Mouse (Mus musculus) heart, embryonic 16.5 days (tissue): ENCODE measurements around the gene Rasd1. TPM values are rescaled to one million over a fixed set of nuclear protein-coding genes. Genes with fewer than 3 reads are reported as not detected.

ENCODE experiments used
- ATAC-seq: fragments of 200-750 bp; cut with Nextera tagmentation; replicated peaks from 2 replicates; pipeline ENCODE4 v1.8.0; 2017; ENCODE audit warnings: moderate number of reproducible peaks; ENCODE audit not compliant: insufficient read depth, low FRiP score; ENCODE audit errors: extremely low read depth
- H3K27ac ChIP-seq: fragments of 300-500 bp; sonication (generic); 2 replicates; pipeline ENCODE4 v1.5.1; 2014; ENCODE audit warnings: mild to moderate bottlenecking, low read length, control low read depth, moderate library complexity
- H3K27me3 ChIP-seq: fragments of 300-500 bp; sonication (generic); 2 replicates; pipeline ENCODE4 v1.6.1; 2014; ENCODE audit warnings: low read length, mixed read lengths; ENCODE audit not compliant: control insufficient read depth, insufficient read depth
- H3K36me3 ChIP-seq: fragments of 300-500 bp; sonication (generic); 2 replicates; pipeline ENCODE4 v1.6.1; 2014; ENCODE audit not compliant: control insufficient read depth, insufficient read depth
- H3K4me1 ChIP-seq: fragments of 300-500 bp; sonication (generic); 2 replicates; pipeline ENCODE4 v1.6.1; 2014; ENCODE audit warnings: low read length, mixed read lengths; ENCODE audit not compliant: control insufficient read depth, insufficient read depth
- H3K4me2 ChIP-seq: fragments of 300-500 bp; sonication (generic); 2 replicates; pipeline ENCODE4 v1.6.1; 2014; ENCODE audit warnings: low read depth, mild to moderate bottlenecking, control low read depth, low read length
- H3K4me3 ChIP-seq: fragments of 300-500 bp; sonication (generic); 2 replicates; pipeline ENCODE4 v1.5.1; 2014; ENCODE audit warnings: mild to moderate bottlenecking, control low read depth, low read length
- H3K9ac ChIP-seq: fragments of 300-500 bp; sonication (generic); 2 replicates; pipeline ENCODE4 v1.6.1; 2014; ENCODE audit warnings: low read length, control low read depth
- H3K9me3 ChIP-seq: fragments of 300-500 bp; sonication (generic); replicated peaks from 2 replicates; pipeline ENCODE4 v1.6.1; 2016; ENCODE audit warnings: low read length; ENCODE audit not compliant: control insufficient read depth
- WGBS: fragments of 180-500 bp; shearing (Covaris S2); extraction: QIAGEN DNeasy Blood & Tissue Kit; methylation state at CpG from one replicate; pipeline ENCODE4 v1.1.7; 2014; 5-methylcytosine and 5-hydroxymethylcytosine counted together
- polyA plus RNA-seq: library from polyadenylated mRNA; unstranded; fragments of >200 nt; fragmentation: Nextera tagmentation; extraction: Ambion mirVana; gene quantifications from 2 replicates; pipeline ENCODE4 v1.2.1, GENCODE M21; 2015

Rasd1 gene
- polyA plus RNA-seq, 1 experiment from 2014 or later = 9.0 TPM

DNA sequence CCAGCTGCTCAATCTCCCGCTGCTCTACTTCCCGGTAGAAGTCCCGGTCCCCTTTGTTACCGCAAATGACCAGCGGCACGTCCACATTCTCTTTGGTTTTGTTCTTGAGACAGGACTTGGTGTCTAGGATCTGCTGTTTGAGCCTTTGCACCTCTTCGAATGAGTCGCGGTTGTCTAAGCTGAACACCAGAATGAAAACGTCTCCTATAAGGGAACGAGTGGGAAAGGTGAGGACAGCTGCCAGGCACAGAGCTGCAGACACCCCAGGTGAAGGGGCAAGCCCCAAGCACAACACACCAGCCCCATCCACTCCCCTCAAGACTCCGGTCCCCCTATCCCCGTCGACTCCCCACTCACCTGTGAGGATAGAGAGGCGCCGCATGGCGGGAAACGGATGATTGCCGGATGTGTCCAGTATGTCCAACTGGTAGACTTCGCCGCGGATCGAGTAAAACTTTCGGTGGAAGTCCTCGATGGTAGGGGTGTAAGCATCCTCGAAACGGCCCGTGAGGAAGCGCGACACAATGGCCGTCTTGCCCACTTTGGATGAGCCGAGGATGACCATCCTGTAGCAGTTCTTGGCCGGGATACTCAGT, 483 bp downstream of the Rasd1 start:
- peak overlapping the region; percentile 80 for H3K27ac ChIP-seq
- H3K27me3 ChIP-seq = no peaks in the 10 kb centered on the region
- peaks cover 9% of the 10 kb centered on the region; the same call in 1 of the 2 replicates for H3K36me3 ChIP-seq
- 1% methylated on average over 33 of the region's 33 CpGs for WGBS
- H3K4me3 ChIP-seq = peak overlapping the region; percentile 70
- peak overlapping the region; percentile 94 for H3K4me2 ChIP-seq
- no peaks in the 10 kb centered on the region for H3K9me3 ChIP-seq
- H3K4me1 ChIP-seq = peaks cover 49% of the 10 kb centered on the region
- peak overlapping the region; percentile 79 for H3K9ac ChIP-seq
- 0 out of 2 replicates have a peak, but pooled peaks have one; percentile 2 for ATAC-seq

- Histone ChIP-seq H3K36me3 (peaks cover 9% of the 10 kb centered on the region; the same call in 1 of the 2 replicates), H3K9ac (peak overlapping the region; percentile 79), H3K4me3 (peak overlapping the region; percentile 70), H3K27me3 (no peaks in the 10 kb centered on the region), H3K4me1 (peaks cover 52% of the 10 kb centered on the region), H3K27ac (0 out of 2 replicates have a peak overlapping the region, but pooled peaks have one; percentile 17), H3K4me2 (peak overlapping the region; percentile 94), H3K9me3 (no peaks in the 10 kb centered on the region)
- WGBS = 6% methylated on average over 34 of the region's 34 CpGs
- ATAC-seq = no peak
Observed at GRCm38 (mm10) chr11:59963364-59964162, 1.2 kb downstream of the Rasd1 start.

DNA sequence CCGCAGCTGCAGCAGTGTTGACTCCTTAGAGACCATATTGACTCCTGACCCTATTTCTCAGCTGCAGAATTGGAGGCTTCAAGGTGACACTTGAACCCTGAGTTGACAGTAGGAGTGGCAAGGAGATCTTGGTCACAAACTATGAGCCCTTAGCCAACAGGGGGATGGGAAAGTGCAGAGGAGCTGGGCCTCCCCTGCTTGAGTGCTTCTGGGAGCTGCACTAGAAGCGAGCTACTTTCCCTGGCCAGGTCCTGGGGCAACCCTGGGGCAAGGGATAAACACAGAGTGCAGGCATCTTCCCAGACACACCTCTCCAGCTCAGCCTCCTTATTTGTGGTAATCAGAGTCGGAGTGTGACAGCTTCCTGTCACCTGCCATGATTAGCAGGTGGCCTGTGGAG, 2.2 kb downstream of the Rasd1 start:
- Histone ChIP-seq H3K27me3 (no peaks in the 10 kb centered on the region), H3K27ac (peak overlapping the region; percentile 35; the same call in 1 of the 2 replicates), H3K4me3 (no peak overlapping the region), H3K4me2 (no peak overlapping the region), H3K9me3 (no peaks in the 10 kb centered on the region), H3K36me3 (peaks cover 9% of the 10 kb centered on the region; the same call in 1 of the 2 replicates), H3K9ac (no peak overlapping the region), H3K4me1 (peaks cover 52% of the 10 kb centered on the region)
- ATAC-seq = no peak
- 64% methylated on average over 3 of the region's 3 CpGs for WGBS

DNA sequence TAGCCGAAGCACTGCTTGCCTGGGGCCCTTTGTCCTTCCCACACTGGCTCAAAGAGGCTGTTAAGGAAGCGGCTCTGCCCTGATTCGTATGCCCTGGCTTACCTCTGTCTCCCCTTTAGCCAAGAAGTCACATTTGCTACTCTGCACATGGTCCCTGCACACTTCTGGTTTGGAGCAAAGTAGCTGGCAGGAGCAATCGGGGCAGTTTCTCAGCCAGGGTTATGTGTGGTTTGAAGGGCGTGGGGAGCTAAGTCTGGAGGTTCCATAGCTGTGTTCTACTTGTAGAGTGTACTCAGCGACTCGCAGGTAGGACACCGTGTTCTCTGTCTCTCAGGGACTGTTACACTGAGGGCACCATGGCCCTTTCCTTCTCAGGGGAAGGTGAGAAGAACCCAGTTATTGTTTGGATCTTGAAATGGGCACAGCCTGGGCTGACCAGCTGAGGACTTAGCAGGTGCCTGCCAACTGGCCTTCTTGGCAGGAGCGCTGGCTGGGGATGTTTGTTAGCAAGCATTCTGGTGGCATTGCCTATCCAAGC, 3.3 kb downstream of the Rasd1 start:
- no peak overlapping the region for H3K4me3 ChIP-seq
- H3K36me3 ChIP-seq = peaks cover 9% of the 10 kb centered on the region; the same call in 1 of the 2 replicates
- no peaks in the 10 kb centered on the region for H3K27me3 ChIP-seq
- no peaks in the 10 kb centered on the region for H3K9me3 ChIP-seq
- whole genome bisulfite sequencing = 56% methylated on average over 9 of the region's 9 CpGs
- H3K4me1 ChIP-seq = peaks cover 52% of the 10 kb centered on the region
- H3K4me2 ChIP-seq = 0 out of 2 replicates have a peak overlapping the region, but pooled peaks have one; percentile 28
- peak overlapping the region; percentile 49; the same call in 1 of the 2 replicates for H3K9ac ChIP-seq
- peak overlapping the region; percentile 95 for H3K27ac ChIP-seq
- ATAC-seq = no peak

DNA sequence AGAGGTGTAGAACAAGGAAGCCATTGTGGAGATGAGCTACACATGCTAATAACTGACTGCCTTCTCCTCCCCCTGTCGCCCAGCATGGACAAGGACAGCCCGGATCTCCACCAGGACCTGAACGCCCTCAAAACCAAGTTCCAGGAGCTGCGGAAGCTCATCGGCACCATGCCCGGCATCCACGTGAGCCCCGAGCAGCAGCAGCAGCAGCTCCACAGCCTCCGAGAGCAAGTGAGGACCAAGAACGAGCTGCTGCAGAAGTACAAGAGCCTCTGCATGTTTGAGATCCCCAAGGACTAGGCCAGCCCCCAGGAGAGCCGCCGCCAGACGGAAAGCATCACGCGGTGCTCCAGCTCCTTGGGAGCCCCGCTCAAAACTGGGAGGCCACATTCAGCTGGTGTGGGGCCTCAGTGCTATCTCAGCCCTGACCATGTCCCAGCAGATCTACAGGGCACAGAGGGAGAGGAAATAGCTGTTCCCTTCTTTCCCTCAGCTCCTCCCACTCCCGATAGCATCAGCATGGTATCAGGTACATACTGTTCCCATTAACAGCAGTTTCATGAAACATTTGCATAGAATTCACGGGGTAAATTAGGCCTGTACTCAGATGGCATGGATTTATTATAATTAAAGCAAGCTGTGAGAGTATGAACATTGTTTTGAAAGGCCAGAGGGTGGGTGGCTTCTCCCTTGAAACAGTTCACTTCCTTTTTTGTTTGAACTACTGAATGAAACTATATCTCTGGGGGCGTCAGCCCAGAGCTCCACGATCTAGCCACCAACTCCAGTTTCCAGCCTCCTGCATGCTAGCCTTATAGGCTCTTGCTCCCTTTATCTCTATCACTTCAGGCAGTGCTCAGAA, 4.0 kb downstream of the Rasd1 start:
- no peaks in the 10 kb centered on the region for H3K9me3 ChIP-seq
- 55% methylated on average over 19 of the region's 20 CpGs for WGBS
- H3K4me1 ChIP-seq = peaks cover 46% of the 10 kb centered on the region
- H3K36me3 ChIP-seq = peaks cover 12% of the 10 kb centered on the region
- H3K9ac ChIP-seq = peak overlapping the region; percentile 57
- H3K27ac ChIP-seq = peak overlapping the region; percentile 95
- peak; percentile 38; the same call in 1 of the 2 replicates for ATAC-seq
- no peaks in the 10 kb centered on the region for H3K27me3 ChIP-seq
- no peak overlapping the region for H3K4me3 ChIP-seq
- H3K4me2 ChIP-seq = 0 out of 2 replicates have a peak overlapping the region, but pooled peaks have one; percentile 28

DNA sequence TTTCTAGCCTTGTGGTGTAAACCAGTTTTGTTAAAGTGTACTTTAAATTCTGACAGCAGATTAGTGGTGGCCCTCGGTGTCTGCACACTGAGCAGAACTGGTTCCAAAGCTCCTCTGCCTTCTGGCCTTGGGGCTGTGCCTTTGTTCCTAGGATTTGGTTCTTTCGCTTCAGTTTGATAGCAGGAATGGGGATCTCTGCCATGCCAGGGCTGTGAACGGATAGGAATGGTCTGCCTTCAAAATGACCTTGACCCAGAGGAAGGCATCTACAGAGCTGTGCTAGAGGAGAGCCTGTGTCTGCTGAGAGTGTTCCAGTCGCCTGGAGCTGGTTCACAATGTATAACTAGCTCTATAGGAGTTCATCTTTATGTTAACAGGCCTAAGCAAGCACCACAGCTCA, 5.3 kb downstream of the Rasd1 start:
- no peak for ATAC-seq
- Histone ChIP-seq H3K9me3 (no peaks in the 10 kb centered on the region), H3K4me3 (no peak overlapping the region), H3K4me2 (no peak overlapping the region), H3K9ac (peak overlapping the region; percentile 10; the same call in 1 of the 2 replicates), H3K4me1 (peaks cover 42% of the 10 kb centered on the region), H3K36me3 (peaks cover 12% of the 10 kb centered on the region), H3K27ac (peak overlapping the region; percentile 95), H3K27me3 (no peaks in the 10 kb centered on the region)
- WGBS = 45% methylated on average over 4 of the region's 4 CpGs

GRCm38 (mm10) chr11:59956749-59957148, 8.0 kb downstream of the Rasd1 start:
- H3K27me3 ChIP-seq = no peaks in the 10 kb centered on the region
- peaks cover 27% of the 10 kb centered on the region for H3K4me1 ChIP-seq
- H3K4me3 ChIP-seq = no peak overlapping the region
- WGBS = 80% methylated on average over 6 of the region's 6 CpGs
- H3K9me3 ChIP-seq = no peaks in the 10 kb centered on the region
- no peak overlapping the region for H3K4me2 ChIP-seq
- no peak for ATAC-seq
- peaks cover 11% of the 10 kb centered on the region for H3K36me3 ChIP-seq
- no peak overlapping the region for H3K27ac ChIP-seq
- no peak overlapping the region for H3K9ac ChIP-seq

DNA sequence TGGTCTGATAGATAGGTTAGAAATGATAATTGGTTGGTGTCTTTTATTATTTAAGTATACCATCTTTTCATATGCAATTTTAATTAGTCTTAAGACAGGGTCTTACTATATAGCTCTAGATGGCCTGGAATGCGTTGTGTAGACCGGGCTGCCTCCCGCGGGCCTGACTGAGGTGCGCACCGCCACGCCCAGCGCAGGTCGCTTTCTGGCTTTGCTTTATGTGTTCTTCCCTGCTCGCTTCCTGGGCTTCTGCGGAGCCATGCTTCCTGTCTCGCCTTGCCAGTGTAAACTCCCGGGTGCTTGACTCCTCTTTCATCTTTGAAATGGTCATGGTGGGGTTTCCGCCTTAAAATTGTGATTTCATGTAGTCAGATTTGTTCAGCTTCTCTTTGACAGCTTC, 11.9 kb downstream of the Rasd1 start:
- H3K9ac ChIP-seq = no peak overlapping the region
- 84% methylated on average over 14 of the region's 14 CpGs for WGBS
- no peak overlapping the region for H3K4me2 ChIP-seq
- no peak for ATAC-seq
- no peak overlapping the region for H3K4me3 ChIP-seq
- H3K27ac ChIP-seq = no peak overlapping the region
- peaks cover 11% of the 10 kb centered on the region for H3K4me1 ChIP-seq
- H3K27me3 ChIP-seq = no peaks in the 10 kb centered on the region
- no peaks in the 10 kb centered on the region for H3K9me3 ChIP-seq
- H3K36me3 ChIP-seq = peaks cover 3% of the 10 kb centered on the region; the same call in 1 of the 2 replicates
